In genomic region chr6:49008420-49009160, GRCm38 (mm10) we compare ENCODE assay signal across 7 mouse cellular contexts. TPM values are rescaled to one million over a fixed set of nuclear protein-coding genes. Genes with fewer than 3 reads are reported as not detected.
DNase-seq lines count a peak whose midpoint lies in the region; ATAC-seq lines count a peak whose summit lies in the region.

No protein-coding gene starts in this region.

- H3K9me3 ChIP-seq in lung, embryonic 15.5 days: no peaks in the 10 kb centered on the region
- no peaks in the 10 kb centered on the region for H3K9me3 ChIP-seq in forebrain, embryonic 12.5 days
- H3K9me3 ChIP-seq in limb, embryonic 12.5 days: no peaks in the 10 kb centered on the region

- H3K4me3 ChIP-seq in lung, embryonic 15.5 days: peak overlapping the region; percentile 27
- H3K4me3 ChIP-seq in forebrain, embryonic 12.5 days (replicated peaks): peak overlapping the region; percentile 26
- H3K4me3 ChIP-seq in limb, embryonic 12.5 days (replicated peaks): peak overlapping the region; percentile 31

- no peak for DNase-seq in lung, adult 18-20 months
- peak; percentile 19 for DNase-seq in retina, postnatal 1 day
- DNase-seq in cerebellum, postnatal 14 days: no peak
- no peak for DNase-seq in layer of hippocampus, adult 18-20 months (ENCODE audit: low spot score in 2 of 2)

- no peaks in the 10 kb centered on the region for H3K36me3 ChIP-seq in lung, embryonic 15.5 days
- H3K36me3 ChIP-seq in forebrain, embryonic 12.5 days (replicated peaks): no peaks in the 10 kb centered on the region
- no peaks in the 10 kb centered on the region for H3K36me3 ChIP-seq in limb, embryonic 12.5 days

- peak overlapping the region; percentile 55 for H3K4me2 ChIP-seq in lung, embryonic 15.5 days
- peak overlapping the region; percentile 46 for H3K4me2 ChIP-seq in forebrain, embryonic 12.5 days
- H3K4me2 ChIP-seq in limb, embryonic 12.5 days: peak overlapping the region; percentile 56

- H3K9ac ChIP-seq in lung, embryonic 15.5 days: peak overlapping the region; percentile 21; the same call in 1 of the 2 replicates
- no peak overlapping the region for H3K9ac ChIP-seq in forebrain, embryonic 12.5 days
- no peak overlapping the region for H3K9ac ChIP-seq in limb, embryonic 12.5 days (replicated peaks)

- peaks cover 7% of the 10 kb centered on the region for H3K4me1 ChIP-seq in lung, embryonic 15.5 days
- peaks cover 12% of the 10 kb centered on the region for H3K4me1 ChIP-seq in forebrain, embryonic 12.5 days
- peaks cover 12% of the 10 kb centered on the region for H3K4me1 ChIP-seq in limb, embryonic 12.5 days (replicated peaks)

- H3K27me3 ChIP-seq in lung, embryonic 15.5 days: no peaks in the 10 kb centered on the region
- H3K27me3 ChIP-seq in forebrain, embryonic 12.5 days: no peaks in the 10 kb centered on the region
- peaks cover 5% of the 10 kb centered on the region; the same call in 1 of the 2 replicates for H3K27me3 ChIP-seq in limb, embryonic 12.5 days

- WGBS in lung, embryonic 15.5 days: 22% methylated on average over 13 of the region's 13 CpGs
- 23% methylated on average over 13 of the region's 13 CpGs for WGBS in forebrain, embryonic 12.5 days
- 19% methylated on average over 13 of the region's 13 CpGs for whole genome bisulfite sequencing in limb, embryonic 12.5 days

- ATAC-seq in lung, embryonic 15.5 days (ENCODE audit: borderline replicate concordance, extremely low read depth, low FRiP score, low TSS enrichment): no peak
- no peak; the same call in 1 of the 2 replicates for ATAC-seq in forebrain, embryonic 12.5 days (ENCODE audit: low FRiP score)
- ATAC-seq in limb, embryonic 12.5 days (ENCODE audit: insufficient number of reproducible peaks, insufficient read depth, low FRiP score, low TSS enrichment, low read depth): peak; percentile 48; the same call in 1 of the 2 replicates

- H3K27ac ChIP-seq in lung, embryonic 15.5 days: no peak overlapping the region
- H3K27ac ChIP-seq in forebrain, embryonic 12.5 days: peak overlapping the region; percentile 42
- no peak overlapping the region for H3K27ac ChIP-seq in limb, embryonic 12.5 days

RNA-seq across cellular contexts. Expression of gene Svs1, which starts 21.9 kb away (rescaled TPM):
- polyA plus RNA-seq in lung, embryonic 15.5 days (2015; fragmentation: Nextera tagmentation; extraction: Ambion mirVana): not detected in 2 replicates
- not detected in 2 replicates for polyA plus RNA-seq in forebrain, embryonic 12.5 days (2016; fragmentation: Nextera tagmentation; extraction: Ambion mirVana)
- polyA plus RNA-seq in limb, embryonic 12.5 days (2016; fragmentation: Nextera tagmentation; extraction: Ambion mirVana): not detected in 2 replicates
- not detected for total RNA-seq in layer of hippocampus, adult 18-20 months (2021)

RNA-seq across cellular contexts. Expression of gene Gpnmb, which starts 27.8 kb away (rescaled TPM):
- 0.38 and 0.64 TPM in 2 replicates for polyA plus RNA-seq in lung, embryonic 15.5 days (2015; fragmentation: Nextera tagmentation; extraction: Ambion mirVana)
- polyA plus RNA-seq in forebrain, embryonic 12.5 days (2016; fragmentation: Nextera tagmentation; extraction: Ambion mirVana): 0.19 and 0.82 TPM in 2 replicates
- 0.54 and 0.59 TPM in 2 replicates for polyA plus RNA-seq in limb, embryonic 12.5 days (2016; fragmentation: Nextera tagmentation; extraction: Ambion mirVana)
- 1 to 10 TPM; 4.7 to 7.1 TPM for total RNA-seq in layer of hippocampus, adult 18-20 months (2021)

RNA-seq across cellular contexts. Expression of gene Doxl2, which starts 33.8 kb away (rescaled TPM):
- not detected in 2 replicates for polyA plus RNA-seq in lung, embryonic 15.5 days (2015; fragmentation: Nextera tagmentation; extraction: Ambion mirVana)
- not detected in 2 replicates for polyA plus RNA-seq in forebrain, embryonic 12.5 days (2016; fragmentation: Nextera tagmentation; extraction: Ambion mirVana)
- polyA plus RNA-seq in limb, embryonic 12.5 days (2016; fragmentation: Nextera tagmentation; extraction: Ambion mirVana): not detected in 2 replicates
- not detected for total RNA-seq in layer of hippocampus, adult 18-20 months (2021)
